Mouse (Mus musculus) MEL (cell line): ENCODE results near the gene Mrps30. TPM values are rescaled to one million over a fixed set of nuclear protein-coding genes. Genes with fewer than 3 reads are reported as not detected.

ENCODE experiments used
- DNase-seq: peaks from one replicate; pipeline ENCODE4 v3.0.0; 2011; ENCODE audit warnings: low read depth, low spot score
- H3K27ac ChIP-seq: 2 replicates; pipeline ENCODE4 v1.5.1; 2012; ENCODE audit warnings: low read depth, mild to moderate bottlenecking, control low read depth, low read length, moderate library complexity; ENCODE audit not compliant: control insufficient read depth
- H3K27me3 ChIP-seq, 2 experiments: fragments of 150-350 bp in 1 of 2; sonication (generic) in 1 of 2; 2 replicates each; pipeline ENCODE4 v1.6.1; 2012; ENCODE audit warnings: low read length in 2 of 2, mild to moderate bottlenecking in 2 of 2, improper control_type of control experiment in 1 of 2, moderate library complexity in 1 of 2; ENCODE audit not compliant: insufficient read depth in 2 of 2, control insufficient read depth in 1 of 2
- H3K36me3 ChIP-seq, 2 experiments: 2 replicates each; pipeline ENCODE4 v1.6.1; 2012 to 2014; ENCODE audit warnings: low read length in 2 of 2, improper control_type of control experiment in 1 of 2, inconsistent platforms in 1 of 2, mild to moderate bottlenecking in 1 of 2; ENCODE audit not compliant: insufficient read depth in 2 of 2, control insufficient read depth in 1 of 2
- H3K4me1 ChIP-seq, 2 experiments: fragments of 150-350 bp in 1 of 2; sonication (generic) in 1 of 2; 2 replicates each; pipeline ENCODE4 v1.6.1; 2012; ENCODE audit warnings: low read length in 2 of 2, improper control_type of control experiment in 1 of 2, mild to moderate bottlenecking in 1 of 2; ENCODE audit not compliant: insufficient read depth in 2 of 2, control insufficient read depth in 1 of 2
- H3K4me3 ChIP-seq, 2 experiments: fragments of 150-350 bp in 1 of 2; sonication (generic) in 1 of 2; 2 replicates each; pipeline ENCODE4 v1.5.1; 2012; ENCODE audit warnings: low read depth in 2 of 2, low read length in 2 of 2, mild to moderate bottlenecking in 2 of 2, moderate library complexity in 2 of 2, control low read depth in 1 of 2, improper control_type of control experiment in 1 of 2; ENCODE audit not compliant: control insufficient read depth in 1 of 2, insufficient read depth in 1 of 2
- H3K79me2 ChIP-seq: 2 replicates; pipeline ENCODE4 v1.6.1; 2012; ENCODE audit warnings: mild to moderate bottlenecking, low read length, moderate library complexity; ENCODE audit not compliant: control insufficient read depth, poor library complexity, insufficient read depth
- H3K9ac ChIP-seq: 2 replicates; pipeline ENCODE4 v1.6.1; 2012; ENCODE audit warnings: low read depth, mild to moderate bottlenecking, control low read depth, low read length, moderate library complexity; ENCODE audit not compliant: control insufficient read depth, poor library complexity, severe bottlenecking
- H3K9me3 ChIP-seq: fragments of 150-350 bp; sonication (generic); replicated peaks from 2 replicates; pipeline ENCODE4 v1.6.1; 2012; ENCODE audit warnings: mild to moderate bottlenecking, low read length, improper control_type of control experiment, moderate library complexity; ENCODE audit not compliant: insufficient read depth
- BHLHE40 ChIP-seq: IDR thresholded peaks from 2 replicates; pipeline ENCODE4 v1.6.1; 2012; ENCODE audit warnings: low read depth, mild to moderate bottlenecking, inconsistent platforms, low read length, improper control_type of control experiment, borderline replicate concordance
- CHD2 ChIP-seq: IDR thresholded peaks from 2 replicates; pipeline ENCODE4 v1.6.1; 2011; ENCODE audit warnings: low read length, improper control_type of control experiment
- CTCF ChIP-seq, 3 experiments: IDR thresholded peaks in 2 of 3; conservative IDR thresholded peaks in 1 of 3; 2 replicates each; pipeline ENCODE4 v1.5.1; 2011 to 2012; ENCODE audit warnings: low read length in 3 of 3, low read depth in 2 of 3, mild to moderate bottlenecking in 2 of 3, improper control_type of control experiment in 1 of 3, inconsistent platforms in 1 of 3, mixed read lengths in 1 of 3, moderate library complexity in 1 of 3; ENCODE audit not compliant: control insufficient read depth in 1 of 3, insufficient read depth in 1 of 3, poor library complexity in 1 of 3, severe bottlenecking in 1 of 3
- E2F4 ChIP-seq: IDR thresholded peaks from 2 replicates; pipeline ENCODE4 v1.6.1; 2011; ENCODE audit warnings: low read depth, low read length, improper control_type of control experiment, borderline replicate concordance
- ELF1 ChIP-seq: IDR thresholded peaks from 2 replicates; pipeline ENCODE4 v1.6.1; 2014; ENCODE audit warnings: low read depth, mild to moderate bottlenecking, inconsistent platforms, low read length, improper control_type of control experiment, moderate library complexity
- EP300 ChIP-seq, 2 experiments: IDR thresholded peaks; 2 replicates each; pipeline ENCODE4 v1.6.1; 2011; ENCODE audit warnings: improper control_type of control experiment in 2 of 2, low read length in 2 of 2, low read depth in 1 of 2, mild to moderate bottlenecking in 1 of 2
- GABPA ChIP-seq: IDR thresholded peaks from 2 replicates; pipeline ENCODE4 v1.6.1; 2012; ENCODE audit warnings: low read depth, mild to moderate bottlenecking, inconsistent platforms, low read length, improper control_type of control experiment, moderate library complexity
- GATA1 ChIP-seq: IDR thresholded peaks from 2 replicates; pipeline ENCODE4 v1.6.1; 2011; ENCODE audit warnings: low read depth, low read length, improper control_type of control experiment
- HCFC1 ChIP-seq: IDR thresholded peaks from 2 replicates; pipeline ENCODE4 v1.6.1; 2012; ENCODE audit warnings: low read depth, mild to moderate bottlenecking, inconsistent platforms, low read length, improper control_type of control experiment, moderate library complexity
- KAT2A ChIP-seq: conservative IDR thresholded peaks from 2 replicates; pipeline ENCODE4 v1.6.1; 2012; ENCODE audit warnings: low read depth, low read length, improper control_type of control experiment, inconsistent platforms
- MAFK ChIP-seq: IDR thresholded peaks from 2 replicates; pipeline ENCODE4 v1.6.1; 2011; ENCODE audit warnings: low read depth, mild to moderate bottlenecking, low read length, improper control_type of control experiment, borderline replicate concordance
- MAX ChIP-seq: IDR thresholded peaks from 2 replicates; pipeline ENCODE4 v1.6.1; 2011; ENCODE audit warnings: low read length, improper control_type of control experiment
- MAZ ChIP-seq: IDR thresholded peaks from 2 replicates; pipeline ENCODE4 v1.6.1; 2012; ENCODE audit warnings: low read depth, mild to moderate bottlenecking, inconsistent platforms, low read length, improper control_type of control experiment
- MXI1 ChIP-seq: IDR thresholded peaks from 2 replicates; pipeline ENCODE4 v1.6.1; 2011; ENCODE audit warnings: mild to moderate bottlenecking, low read depth, low read length, improper control_type of control experiment
- MYB ChIP-seq: IDR thresholded peaks from 2 replicates; pipeline ENCODE4 v1.6.1; 2011; ENCODE audit warnings: mild to moderate bottlenecking, low read depth, low read length, improper control_type of control experiment
- MYC ChIP-seq: IDR thresholded peaks from 2 replicates; pipeline ENCODE4 v1.6.1; 2011; ENCODE audit warnings: low read depth, mild to moderate bottlenecking, low read length, improper control_type of control experiment, moderate library complexity
- NELFE ChIP-seq: IDR thresholded peaks from 2 replicates; pipeline ENCODE4 v1.6.1; 2011; ENCODE audit warnings: low read depth, low read length, improper control_type of control experiment
- NRF1 ChIP-seq: IDR thresholded peaks from 2 replicates; pipeline ENCODE4 v1.6.1; 2014; ENCODE audit warnings: low read depth, mild to moderate bottlenecking, inconsistent platforms, low read length, improper control_type of control experiment, moderate library complexity; ENCODE audit not compliant: poor library complexity, insufficient read depth, severe bottlenecking
- POLR2A ChIP-seq, 2 experiments: IDR thresholded peaks; 2 replicates each; pipeline ENCODE4 v1.6.1; 2011 to 2012; ENCODE audit warnings: low read length in 2 of 2, mild to moderate bottlenecking in 2 of 2, control low read depth in 1 of 2, improper control_type of control experiment in 1 of 2, low read depth in 1 of 2, moderate library complexity in 1 of 2; ENCODE audit not compliant: control insufficient read depth in 1 of 2, insufficient read depth in 1 of 2, poor library complexity in 1 of 2
- POLR2AphosphoS2 ChIP-seq: IDR thresholded peaks from 2 replicates; pipeline ENCODE4 v1.6.1; 2011; ENCODE audit warnings: low read length, improper control_type of control experiment
- SIN3A ChIP-seq: IDR thresholded peaks from 2 replicates; pipeline ENCODE4 v1.6.1; 2012; ENCODE audit warnings: low read length, improper control_type of control experiment, inconsistent platforms
- TAL1 ChIP-seq: IDR thresholded peaks from 2 replicates; pipeline ENCODE4 v1.6.1; 2012; ENCODE audit warnings: mild to moderate bottlenecking, inconsistent platforms, low read length, moderate library complexity, mixed read lengths
- TBP ChIP-seq: IDR thresholded peaks from 2 replicates; pipeline ENCODE4 v1.8.0; 2011; ENCODE audit warnings: low read depth, low read length, improper control_type of control experiment
- TCF12 ChIP-seq: IDR thresholded peaks from 2 replicates; pipeline ENCODE4 v1.6.1; 2014; ENCODE audit warnings: low read depth, mild to moderate bottlenecking, inconsistent platforms, low read length, improper control_type of control experiment, moderate library complexity
- USF1 ChIP-seq: IDR thresholded peaks from 2 replicates; pipeline ENCODE4 v1.6.1; 2014; ENCODE audit warnings: low read depth, mild to moderate bottlenecking, inconsistent platforms, low read length, improper control_type of control experiment, moderate library complexity
- ZMIZ1 ChIP-seq: IDR thresholded peaks from 2 replicates; pipeline ENCODE4 v1.6.1; 2012; ENCODE audit warnings: low read depth, mild to moderate bottlenecking, inconsistent platforms, low read length, improper control_type of control experiment, moderate library complexity
- polyA plus RNA-seq, 2 experiments: library from polyadenylated mRNA; stranded (reverse) in 1 of 2; unstranded in 1 of 2; fragments of >175 nt in 1 of 2; fragments of >200 nt in 1 of 2; gene quantifications; 2 replicates each; pipeline versions ENCODE4 v1.2.1 to v1.2.4; 2012; ENCODE audit warnings: low replicate concordance in 2 of 2, low read depth in 1 of 2; ENCODE audit not compliant: insufficient read length in 2 of 2, insufficient read depth in 1 of 2, missing spikeins in 1 of 2
- total RNA-seq: library from RNA; depleted of rRNA; stranded (reverse); fragments of 300-350 nt; gene quantifications from 2 replicates; pipeline ENCODE4 v1.2.3, GENCODE M21; 2012; rRNA removed

The Mrps30 gene
- total RNA-seq (35.8 and 36.3 TPM in 2 replicates), polyA plus RNA-seq (10 to 100 TPM in 1 of 2 experiments, not detected in 1; 34.3 TPM)

GRCm38 (mm10) chr13:118386511-118387447 is at the start of gene Mrps30, which contains the start of gene B430218F22Rik:
Gene Mrps30 (minus strand): TSS chr13:118387252.
Gene B430218F22Rik (plus strand): TSS chr13:118386630.
- Histone ChIP-seq H3K27me3 (no peaks in the 10 kb centered on the region), H3K79me2 (peaks cover 15% of the 10 kb centered on the region), H3K9me3 (no peaks in the 10 kb centered on the region), H3K36me3 (peaks cover 5 to 11% of the 10 kb centered on the region in 2 experiments; a peak in 3 of 4 replicates), H3K9ac (peak within 1 kb of the TSS; percentile 88), H3K4me3 (peak within 1 kb of the TSS; percentile 92 to 93), H3K27ac (peak within 1 kb of the TSS; percentile 75), H3K4me1 (peaks cover 0 to 4% of the 10 kb centered on the region in 2 experiments; a peak in 1 of 4 replicates)
- peak; percentile 98 for DNase-seq
- TF ChIP-seq ELF1 (peak; percentile 87), GABPA (no peak), MYC (peak; percentile 75; the same call in 1 of the 2 replicates), POLR2A (IDR thresholded peaks at IDR 0.05; ENCODE audit: control insufficient read depth in 1 of 2, insufficient read depth in 1 of 2, low read depth in 1 of 2, low read length in 2 of 2, poor library complexity in 1 of 2) (peak; percentile 45 to 66), USF1 (0 out of 2 replicates have a peak, but pooled peaks have one; percentile 20), GATA1 (0 out of 2 replicates have a peak, but pooled peaks have one; percentile 24), MAZ (peak; percentile 18; the same call in 1 of the 2 replicates), MYB (no peak), BHLHE40 (0 out of 2 replicates have a peak, but pooled peaks have one; percentile 10), NELFE (peak; percentile 67), TAL1 (no peak), ZMIZ1 (0 out of 2 replicates have a peak, but pooled peaks have one; percentile 34), E2F4 (no peak), EP300 (IDR thresholded peaks at IDR 0.05; ENCODE audit: low read depth in 1 of 2, low read length in 2 of 2) (peak in 1 of 2 experiments; percentile 20; a peak in 1 of 4 replicates), NRF1 (0 out of 2 replicates have a peak, but pooled peaks have one; percentile 11), CHD2 (peak; percentile 75), MXI1 (peak; percentile 73), KAT2A (peak; percentile 81), CTCF (IDR thresholded peaks at IDR 0.05 in 2 of 3, conservative IDR thresholded peaks at IDR 0.05 in 1 of 3; ENCODE audit: control insufficient read depth in 1 of 3, insufficient read depth in 1 of 3, low read depth in 2 of 3, low read length in 3 of 3, poor library complexity in 1 of 3, severe bottlenecking in 1 of 3) (no peak), MAFK (peak; percentile 34; the same call in 1 of the 2 replicates), POLR2AphosphoS2 (no peak), TCF12 (peak; percentile 43), SIN3A (peak; percentile 83), HCFC1 (peak; percentile 92), MAX (peak; percentile 45), TBP (peak; percentile 73; the same call in 1 of the 2 replicates)
